Mouse (Mus musculus): ENCODE data around the gene Dglucy.

The Dglucy gene

DNA sequence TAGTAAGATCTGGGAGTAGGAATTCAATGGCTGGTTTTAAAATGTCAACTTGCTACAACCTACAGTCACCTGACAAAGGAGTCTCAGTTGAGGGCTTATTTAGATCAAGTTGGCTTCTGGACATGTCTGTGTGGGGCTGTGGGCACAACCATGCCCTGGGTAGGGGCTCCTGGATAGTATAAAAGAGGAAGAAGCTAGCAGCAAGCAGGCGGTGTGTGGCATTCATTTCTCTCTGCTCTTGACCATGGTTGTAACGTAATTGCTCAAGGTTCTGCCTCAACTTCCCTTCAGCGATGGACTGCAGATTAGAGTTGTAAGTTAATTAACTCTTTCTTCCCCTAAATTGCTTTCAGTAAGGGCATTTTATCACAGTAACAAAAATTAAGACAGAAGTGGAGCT, 73.5 kb downstream of the Dglucy start:
- Histone ChIP-seq H3K27me3 (ENCODE audit: insufficient read depth, low read length) (no peaks in the 10 kb centered on the region), H3K4me3 (replicated peaks; ENCODE audit: low read length) (no peak overlapping the region), H3K4me1 (replicated peaks; ENCODE audit: low read depth, low read length) (0 out of 2 replicates have a peak, but pooled peaks cover under 1% of the 10 kb centered on the region), H3K36me3 (ENCODE audit: insufficient read depth, low read length) (no peaks in the 10 kb centered on the region), H3K9me3 (ENCODE audit: low read length) (no peaks in the 10 kb centered on the region)
- TF ChIP-seq POU5F1 (IDR thresholded peaks at IDR 0.05; ENCODE audit: borderline replicate concordance, low read length): no peak
- TF ChIP-seq NANOG (IDR thresholded peaks at IDR 0.05; ENCODE audit: borderline replicate concordance, low read length): no peak
- no peak for TF ChIP-seq CTCF (conservative IDR thresholded peaks at IDR 0.05; ENCODE audit: low read length)

DNA sequence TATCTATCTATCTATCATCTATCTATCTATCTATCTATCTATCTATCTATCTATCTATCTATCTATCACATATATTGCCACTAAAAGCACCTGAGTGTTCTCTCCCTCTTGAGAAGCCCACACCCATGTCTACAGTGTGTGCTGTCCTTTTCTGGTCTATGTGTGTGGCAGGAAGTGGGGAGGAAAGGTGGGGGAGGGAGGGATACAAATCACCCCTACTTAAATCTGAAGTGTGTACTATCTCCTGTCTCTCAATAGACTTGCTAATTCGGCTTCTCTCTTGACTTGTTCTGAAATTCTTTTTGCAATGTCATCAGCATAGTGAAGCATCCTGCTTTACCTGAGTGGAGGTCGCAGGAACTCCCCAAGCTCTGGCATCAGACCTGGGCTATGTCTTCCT, 77.5 kb downstream of the Dglucy start:
- Histone ChIP-seq H3K4me1 (replicated peaks; ENCODE audit: low read depth, low read length) (peaks cover 11% of the 10 kb centered on the region), H3K36me3 (ENCODE audit: insufficient read depth, low read length) (no peaks in the 10 kb centered on the region), H3K27me3 (ENCODE audit: insufficient read depth, low read length) (no peaks in the 10 kb centered on the region), H3K4me3 (replicated peaks; ENCODE audit: low read length) (no peak overlapping the region), H3K9me3 (ENCODE audit: low read length) (no peaks in the 10 kb centered on the region)
- no peak for TF ChIP-seq CTCF (conservative IDR thresholded peaks at IDR 0.05; ENCODE audit: low read length)
- no peak for TF ChIP-seq POU5F1 (IDR thresholded peaks at IDR 0.05; ENCODE audit: borderline replicate concordance, low read length)
- TF ChIP-seq NANOG (IDR thresholded peaks at IDR 0.05; ENCODE audit: borderline replicate concordance, low read length): no peak

DNA sequence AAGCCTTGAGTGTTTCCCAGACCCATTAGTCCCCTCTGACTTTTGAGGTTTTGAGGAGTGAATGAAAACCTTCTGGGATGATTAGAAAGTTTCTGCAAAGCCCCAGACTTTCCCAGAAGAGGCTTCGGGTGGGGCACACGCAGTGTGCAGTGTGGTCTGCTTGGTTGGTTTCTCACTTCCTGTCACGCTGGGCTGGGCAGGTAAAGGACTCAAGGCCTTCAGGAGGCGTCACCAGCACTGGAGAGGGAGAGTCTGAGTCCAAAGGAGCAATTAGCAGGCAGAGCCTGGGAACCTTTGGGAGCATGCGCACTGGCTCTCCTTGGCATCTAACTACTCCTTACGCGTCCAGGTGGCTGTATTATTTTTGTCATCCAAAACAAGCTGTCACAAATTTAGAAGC, 78.9 kb downstream of the Dglucy start:
- Histone ChIP-seq H3K9me3 (ENCODE audit: low read length) (no peaks in the 10 kb centered on the region), H3K36me3 (ENCODE audit: insufficient read depth, low read length) (no peaks in the 10 kb centered on the region), H3K4me3 (replicated peaks; ENCODE audit: low read length) (no peak overlapping the region), H3K27me3 (ENCODE audit: insufficient read depth, low read length) (no peaks in the 10 kb centered on the region), H3K4me1 (replicated peaks; ENCODE audit: low read depth, low read length) (peaks cover 11% of the 10 kb centered on the region)
- TF ChIP-seq NANOG (IDR thresholded peaks at IDR 0.05; ENCODE audit: borderline replicate concordance, low read length) (no peak), POU5F1 (IDR thresholded peaks at IDR 0.05; ENCODE audit: borderline replicate concordance, low read length) (no peak), CTCF (conservative IDR thresholded peaks at IDR 0.05; ENCODE audit: low read length) (no peak)

DNA sequence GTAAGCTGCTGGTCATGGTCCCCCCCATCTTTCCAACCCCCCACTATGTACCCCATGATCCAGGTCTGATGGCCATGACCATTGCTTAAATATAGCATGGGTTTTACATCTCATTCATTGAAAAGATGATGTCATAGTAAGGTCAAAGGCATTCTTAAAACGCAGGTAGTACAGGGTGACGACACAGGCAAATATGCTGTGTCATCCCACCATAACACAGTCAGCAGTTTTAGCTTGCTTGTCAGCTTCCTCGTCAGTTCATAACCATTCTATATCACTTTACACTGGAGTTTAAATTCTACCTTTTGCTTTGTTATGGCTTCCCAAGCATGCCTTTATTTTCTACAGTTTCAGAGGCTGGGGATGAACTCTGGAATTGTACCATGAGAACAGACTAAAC, 83.4 kb downstream of the Dglucy start:
- H3K36me3 ChIP-seq (ENCODE audit: insufficient read depth, low read length): no peaks in the 10 kb centered on the region
- H3K4me3 ChIP-seq (replicated peaks; ENCODE audit: low read length): no peak overlapping the region
- TF ChIP-seq NANOG (IDR thresholded peaks at IDR 0.05; ENCODE audit: borderline replicate concordance, low read length) (no peak), POU5F1 (IDR thresholded peaks at IDR 0.05; ENCODE audit: borderline replicate concordance, low read length) (no peak), CTCF (conservative IDR thresholded peaks at IDR 0.05; ENCODE audit: low read length) (no peak)

DNA sequence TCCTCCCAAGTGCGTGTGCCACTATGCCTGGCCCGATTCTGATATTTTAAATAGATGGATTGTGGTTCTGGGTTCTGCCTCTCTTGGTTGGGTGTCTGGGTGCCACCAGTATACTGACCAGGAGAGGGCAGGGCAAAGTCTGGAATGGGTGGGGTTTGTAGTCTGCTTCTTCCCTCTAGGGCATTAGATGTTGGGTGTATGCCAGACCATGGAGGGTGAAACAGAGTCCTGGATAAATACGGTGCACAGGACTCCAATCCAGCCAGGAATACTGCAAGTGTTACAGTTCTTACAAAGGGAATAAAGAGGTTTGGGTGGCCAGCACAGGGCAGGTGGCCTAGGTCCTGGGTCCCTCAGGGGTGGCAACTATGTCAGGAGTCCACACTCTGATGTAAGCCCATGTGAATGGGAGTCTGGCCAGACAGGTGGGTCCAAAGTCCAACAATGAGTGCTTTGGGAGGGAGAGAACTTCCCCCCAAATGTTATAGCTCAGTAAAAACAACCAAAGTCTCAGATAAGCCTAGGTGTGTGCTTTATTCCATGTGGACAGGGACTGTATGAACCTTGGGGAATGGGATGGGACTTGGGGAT, 84.1 kb downstream of the Dglucy start:
- Histone ChIP-seq H3K4me1 (replicated peaks; ENCODE audit: low read depth, low read length) (peaks cover 6% of the 10 kb centered on the region), H3K36me3 (ENCODE audit: insufficient read depth, low read length) (no peaks in the 10 kb centered on the region), H3K27me3 (ENCODE audit: insufficient read depth, low read length) (no peaks in the 10 kb centered on the region), H3K4me3 (replicated peaks; ENCODE audit: low read length) (no peak overlapping the region), H3K9me3 (ENCODE audit: low read length) (peaks cover 4% of the 10 kb centered on the region; the same call in 1 of the 2 replicates)
- TF ChIP-seq POU5F1 (IDR thresholded peaks at IDR 0.05; ENCODE audit: borderline replicate concordance, low read length): no peak
- no peak for TF ChIP-seq NANOG (IDR thresholded peaks at IDR 0.05; ENCODE audit: borderline replicate concordance, low read length)
- no peak for TF ChIP-seq CTCF (conservative IDR thresholded peaks at IDR 0.05; ENCODE audit: low read length)

More for the DNA sequence above, 83.4 kb downstream of the Dglucy start:
- H3K27me3 ChIP-seq (ENCODE audit: insufficient read depth, low read length): no peaks in the 10 kb centered on the region
- peaks cover 11% of the 10 kb centered on the region for H3K4me1 ChIP-seq (replicated peaks; ENCODE audit: low read depth, low read length)
- peaks cover 3% of the 10 kb centered on the region; the same call in 1 of the 2 replicates for H3K9me3 ChIP-seq (ENCODE audit: low read length)

DNA sequence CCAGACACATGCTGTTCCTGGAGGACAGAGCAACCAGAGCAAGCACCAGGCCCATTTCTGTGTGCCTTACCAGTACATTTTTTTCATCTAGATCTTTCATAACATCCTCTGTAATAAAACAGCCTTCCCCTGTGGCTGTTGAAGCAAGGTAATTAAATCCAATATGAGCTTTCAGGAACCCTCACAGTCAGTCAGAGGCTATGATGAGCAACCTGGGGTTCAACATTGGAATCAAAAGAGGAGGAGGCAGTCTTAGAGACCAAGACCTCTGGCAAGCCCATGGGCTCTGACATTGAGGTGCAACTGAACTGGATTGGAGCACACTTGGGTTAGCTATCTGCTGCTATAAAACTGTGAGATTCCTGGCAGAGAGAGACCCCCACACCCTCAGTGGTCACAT, 86.2 kb downstream of the Dglucy start:
- Histone ChIP-seq H3K36me3 (ENCODE audit: insufficient read depth, low read length) (no peaks in the 10 kb centered on the region), H3K27me3 (ENCODE audit: insufficient read depth, low read length) (no peaks in the 10 kb centered on the region), H3K4me1 (replicated peaks; ENCODE audit: low read depth, low read length) (peaks cover 16% of the 10 kb centered on the region), H3K4me3 (replicated peaks; ENCODE audit: low read length) (no peak overlapping the region), H3K9me3 (ENCODE audit: low read length) (peaks cover 4% of the 10 kb centered on the region; the same call in 1 of the 2 replicates)
- no peak for TF ChIP-seq CTCF (conservative IDR thresholded peaks at IDR 0.05; ENCODE audit: low read length)
- no peak for TF ChIP-seq NANOG (IDR thresholded peaks at IDR 0.05; ENCODE audit: borderline replicate concordance, low read length)
- no peak for TF ChIP-seq POU5F1 (IDR thresholded peaks at IDR 0.05; ENCODE audit: borderline replicate concordance, low read length)

DNA sequence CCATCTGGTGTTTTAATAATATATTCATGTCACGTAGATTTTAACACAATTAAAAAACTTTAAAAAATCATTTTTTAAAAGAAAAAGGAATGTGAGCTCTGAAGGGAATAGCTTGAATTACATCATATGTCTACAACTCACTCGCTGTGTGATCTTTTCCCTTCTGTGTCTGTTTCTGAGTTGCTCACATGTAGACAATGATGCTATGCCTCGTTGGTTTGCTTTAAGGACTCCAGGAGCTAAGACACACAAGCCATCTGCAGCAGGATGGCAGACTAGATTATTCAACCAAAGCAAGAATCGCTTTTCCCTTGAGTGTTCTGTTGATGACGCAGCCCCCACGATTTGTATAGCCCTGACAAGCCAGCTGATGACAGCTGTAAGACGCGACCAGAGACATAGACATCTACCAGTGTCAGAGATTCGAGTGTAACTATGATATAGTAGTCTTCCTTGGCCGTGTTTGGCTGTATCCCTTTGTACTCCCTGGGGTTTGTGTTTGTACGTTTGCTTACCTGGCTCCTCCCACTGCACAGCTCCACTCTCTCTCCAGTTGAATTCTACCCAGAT, 86.7 kb downstream of the Dglucy start:
- TF ChIP-seq POU5F1 (IDR thresholded peaks at IDR 0.05; ENCODE audit: borderline replicate concordance, low read length): no peak
- no peak for TF ChIP-seq NANOG (IDR thresholded peaks at IDR 0.05; ENCODE audit: borderline replicate concordance, low read length)
- TF ChIP-seq CTCF (conservative IDR thresholded peaks at IDR 0.05; ENCODE audit: low read length): no peak
- Histone ChIP-seq H3K27me3 (ENCODE audit: insufficient read depth, low read length) (no peaks in the 10 kb centered on the region), H3K4me1 (replicated peaks; ENCODE audit: low read depth, low read length) (peaks cover 13% of the 10 kb centered on the region), H3K4me3 (replicated peaks; ENCODE audit: low read length) (no peak overlapping the region), H3K36me3 (ENCODE audit: insufficient read depth, low read length) (no peaks in the 10 kb centered on the region), H3K9me3 (ENCODE audit: low read length) (peaks cover 4% of the 10 kb centered on the region; the same call in 1 of the 2 replicates)

DNA sequence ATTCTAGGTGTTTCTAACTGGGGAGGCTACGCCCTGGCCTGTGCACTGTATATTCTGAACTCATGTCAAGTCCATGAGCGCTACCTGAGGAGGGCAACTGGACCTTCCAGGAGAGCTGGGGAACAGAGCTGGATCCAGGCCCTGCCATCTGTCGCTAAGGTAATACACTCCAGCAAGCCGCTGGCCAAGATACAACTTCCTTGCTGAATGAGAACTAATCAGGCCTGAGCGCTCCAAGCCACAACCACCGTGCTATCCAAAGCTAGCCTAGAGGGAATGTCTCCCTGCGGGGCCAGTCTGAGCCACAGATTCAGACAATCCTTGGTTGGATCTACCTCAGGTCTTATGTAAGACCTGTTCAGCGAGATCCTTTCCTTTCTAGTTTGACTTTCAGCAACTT, 88.2 kb downstream of the Dglucy start:
- H3K9me3 ChIP-seq (ENCODE audit: low read length): peaks cover 4% of the 10 kb centered on the region; the same call in 1 of the 2 replicates
- H3K4me3 ChIP-seq (replicated peaks; ENCODE audit: low read length): no peak overlapping the region
- no peak for TF ChIP-seq NANOG (IDR thresholded peaks at IDR 0.05; ENCODE audit: borderline replicate concordance, low read length)
- TF ChIP-seq CTCF (conservative IDR thresholded peaks at IDR 0.05; ENCODE audit: low read length): no peak
- no peak for TF ChIP-seq POU5F1 (IDR thresholded peaks at IDR 0.05; ENCODE audit: borderline replicate concordance, low read length)
- peaks cover 5% of the 10 kb centered on the region; the same call in 1 of the 2 replicates for H3K27me3 ChIP-seq (ENCODE audit: insufficient read depth, low read length)
- peaks cover 13% of the 10 kb centered on the region for H3K4me1 ChIP-seq (replicated peaks; ENCODE audit: low read depth, low read length)
- no peaks in the 10 kb centered on the region for H3K36me3 ChIP-seq (ENCODE audit: insufficient read depth, low read length)
